Mouse (Mus musculus): Measurements from ENCODE around the gene Oaz1. TPM values are rescaled to one million over a fixed set of nuclear protein-coding genes. Genes with fewer than 3 reads are reported as not detected.
"Not testable (repeated sequence)": the region's sequence is repeated elsewhere in the genome, so short reads cannot be mapped to it uniquely, and the experiment has no call there.

Gene Oaz1
- total RNA-seq, 2 experiments from 2014 or later, result 484 to 486 TPM

- no peak for DNase-seq
These were observed 23.5 kb upstream of the Oaz1 start for GRCm38 (mm10) chr10:80802996-80803395.

DNA sequence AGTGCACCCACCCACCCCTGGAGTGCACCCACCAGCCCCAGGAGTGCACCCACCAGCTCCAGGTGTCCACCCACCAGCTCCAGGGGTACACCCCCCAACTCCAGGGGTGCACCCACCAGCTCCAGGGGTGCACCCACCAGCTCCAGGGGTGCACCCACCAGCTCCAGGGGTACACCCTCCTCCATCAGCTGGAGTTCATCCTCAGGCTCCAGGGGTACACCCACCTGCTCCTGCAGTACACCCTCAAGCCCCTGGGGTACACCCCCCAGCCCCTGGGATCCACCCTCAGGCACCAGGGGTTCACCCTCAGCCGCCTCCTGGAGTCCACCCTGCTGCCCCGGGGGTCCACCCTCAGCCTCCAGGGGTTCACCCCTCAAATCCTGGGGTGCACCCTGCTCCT lies 22.1 kb upstream of the Oaz1 start:
- no peak for DNase-seq

DNA sequence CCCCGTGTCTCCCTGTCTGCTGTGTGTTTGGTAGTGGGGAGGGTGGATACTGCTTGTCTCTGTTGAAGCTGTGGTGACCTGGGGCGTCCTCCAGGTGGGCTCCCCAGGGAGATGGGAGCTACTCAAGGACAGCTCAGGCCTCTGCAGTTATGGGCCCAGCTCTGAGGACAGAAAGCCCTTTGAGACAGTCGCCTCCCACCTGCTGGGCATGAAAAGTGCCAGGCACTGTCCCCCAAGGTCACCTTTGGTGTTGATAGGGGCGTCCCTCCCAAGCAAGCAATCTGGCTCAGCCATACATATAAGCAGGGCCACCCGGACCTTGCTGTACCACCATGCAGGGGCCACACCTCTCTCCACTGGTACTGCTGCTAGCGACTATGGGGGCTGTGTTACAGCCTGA lies 21.5 kb upstream of the Oaz1 start, which contains the start of gene Amh:
Gene Amh, plus strand, starts transcription at position 328 of the 400 bp plus-strand sequence.
- DNase-seq, result no peak

DNA sequence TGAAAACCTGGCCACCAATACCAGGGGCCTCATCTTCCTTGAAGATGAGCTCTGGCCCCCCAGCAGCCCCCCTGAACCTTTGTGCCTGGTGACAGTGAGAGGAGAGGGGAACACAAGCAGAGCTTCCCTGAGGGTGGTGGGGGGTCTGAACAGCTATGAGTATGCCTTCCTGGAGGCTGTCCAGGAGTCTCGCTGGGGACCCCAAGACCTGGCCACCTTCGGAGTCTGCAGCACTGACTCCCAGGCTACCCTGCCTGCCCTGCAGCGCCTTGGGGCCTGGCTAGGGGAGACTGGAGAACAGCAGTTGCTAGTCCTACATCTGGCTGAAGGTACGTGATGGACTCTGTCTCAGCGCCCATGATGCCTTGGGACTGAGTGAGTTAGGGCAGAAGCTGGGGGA lies 21.1 kb upstream of the Oaz1 start:
- no peak for DNase-seq

GRCm38 (mm10) chr10:80805925-80806324 lies 20.5 kb upstream of the Oaz1 start:
- DNase-seq, result peak; percentile 73 to 75

DNA sequence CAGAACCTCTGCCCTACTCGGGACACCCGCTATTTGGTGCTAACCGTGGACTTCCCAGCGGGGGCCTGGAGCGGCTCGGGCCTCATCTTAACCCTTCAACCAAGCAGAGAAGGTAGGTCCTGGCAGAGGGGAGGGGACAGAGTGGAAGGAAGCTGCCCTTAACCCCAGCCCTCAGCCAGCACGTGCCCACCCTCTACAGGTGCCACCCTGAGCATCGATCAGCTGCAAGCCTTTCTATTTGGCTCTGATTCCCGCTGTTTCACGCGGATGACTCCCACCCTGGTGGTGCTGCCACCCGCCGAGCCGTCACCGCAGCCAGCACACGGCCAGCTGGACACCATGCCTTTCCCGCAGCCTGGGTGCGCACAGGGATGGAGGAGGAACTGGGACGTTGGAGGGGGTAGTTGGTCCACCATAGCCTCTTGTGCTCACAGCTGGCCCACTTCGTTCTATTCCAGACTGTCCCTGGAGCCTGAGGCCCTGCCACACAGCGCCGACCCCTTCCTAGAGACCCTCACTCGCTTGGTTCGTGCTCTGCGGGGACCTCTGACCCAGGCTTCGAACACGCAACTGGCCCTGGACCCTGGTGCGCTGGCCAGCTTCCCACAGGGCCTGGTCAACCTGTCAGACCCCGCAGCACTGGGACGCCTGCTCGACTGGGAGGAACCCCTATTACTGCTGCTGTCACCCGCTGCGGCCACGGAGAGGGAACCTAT lies 20.0 kb upstream of the Oaz1 start:
- DNase-seq, result no peak

GRCm38 (mm10) chr10:80807057-80807627 lies 19.3 kb upstream of the Oaz1 start:
- DNase-seq, result peak; percentile 87 to 89

DNA sequence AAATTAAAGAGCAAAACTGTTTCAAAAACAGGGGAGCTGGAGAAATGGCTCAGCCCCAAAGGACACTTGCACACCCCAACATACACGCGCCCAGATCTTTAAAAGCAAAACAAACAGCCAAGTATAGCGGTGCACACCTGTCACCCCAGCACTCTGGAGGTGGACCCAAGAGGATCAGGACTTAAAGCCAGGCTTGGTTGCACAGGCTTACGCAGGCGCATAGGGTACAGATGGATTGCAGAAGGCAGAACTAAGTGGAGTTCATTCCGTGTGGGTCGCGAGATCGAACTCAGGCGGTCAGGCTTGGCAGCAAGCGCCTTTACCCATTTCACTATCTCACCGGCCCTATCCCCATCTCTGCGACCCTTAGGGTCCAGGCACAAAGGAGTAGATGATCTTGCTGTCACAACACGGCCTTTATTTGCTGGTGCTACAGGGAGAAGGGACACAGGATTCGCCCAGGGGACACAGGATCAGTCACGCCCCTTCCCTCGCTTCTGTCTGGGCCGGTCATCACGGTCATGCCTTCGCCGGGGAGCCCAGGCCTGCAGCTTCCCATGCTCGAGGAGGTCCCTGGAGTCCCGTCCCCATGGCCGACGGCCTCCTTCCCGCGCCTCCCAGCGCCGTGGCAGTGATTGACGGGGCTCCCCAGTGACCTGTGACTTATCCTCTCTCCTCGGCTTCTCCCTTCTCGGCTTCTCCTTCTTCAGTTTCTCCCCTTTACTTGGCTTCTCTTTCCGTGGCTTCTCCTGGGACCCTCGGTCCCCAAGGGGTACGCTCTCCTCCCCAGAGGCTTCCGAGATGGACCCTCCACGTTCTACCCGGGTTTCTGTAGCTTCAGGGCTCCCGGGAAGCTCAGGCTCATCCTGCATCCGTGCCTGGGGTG lies 18.1 kb upstream of the Oaz1 start:
- DNase-seq, result peak in 1 of 2 experiments; percentile 34

- DNase-seq, result peak in 1 of 2 experiments; percentile 21
These were observed 17.3 kb upstream of the Oaz1 start for GRCm38 (mm10) chr10:80808985-80809632.

- no peak for DNase-seq
These were observed 16.4 kb upstream of the Oaz1 start for GRCm38 (mm10) chr10:80810084-80810483.

- DNase-seq, result no peak
These were observed 13.9 kb upstream of the Oaz1 start for GRCm38 (mm10) chr10:80812391-80813041.

- no peak for DNase-seq
These were observed 13.1 kb upstream of the Oaz1 start, which contains the start of gene Jsrp1 for GRCm38 (mm10) chr10:80813366-80813765. Gene Jsrp1, minus strand, starts transcription at chr10:80813498.

DNA sequence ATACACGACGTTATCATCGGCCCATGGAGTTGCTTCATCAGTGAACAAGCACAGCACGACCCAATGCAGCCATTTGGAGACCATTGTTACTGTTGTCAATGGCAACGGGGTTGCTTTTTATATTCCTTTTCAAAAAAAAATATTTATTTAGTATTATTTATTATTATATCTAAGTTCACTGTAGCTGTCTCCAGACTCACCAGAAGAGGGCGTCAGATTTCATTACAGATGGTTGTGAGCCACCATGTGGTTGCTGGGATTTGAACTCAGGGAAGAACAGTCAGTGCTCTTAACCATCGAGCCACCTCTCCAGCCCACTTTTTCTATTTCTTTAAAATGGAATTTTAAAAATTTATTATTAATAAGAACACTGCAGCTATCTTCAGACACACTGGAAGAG lies 11.7 kb upstream of the Oaz1 start:
- DNase-seq, result no peak

DNA sequence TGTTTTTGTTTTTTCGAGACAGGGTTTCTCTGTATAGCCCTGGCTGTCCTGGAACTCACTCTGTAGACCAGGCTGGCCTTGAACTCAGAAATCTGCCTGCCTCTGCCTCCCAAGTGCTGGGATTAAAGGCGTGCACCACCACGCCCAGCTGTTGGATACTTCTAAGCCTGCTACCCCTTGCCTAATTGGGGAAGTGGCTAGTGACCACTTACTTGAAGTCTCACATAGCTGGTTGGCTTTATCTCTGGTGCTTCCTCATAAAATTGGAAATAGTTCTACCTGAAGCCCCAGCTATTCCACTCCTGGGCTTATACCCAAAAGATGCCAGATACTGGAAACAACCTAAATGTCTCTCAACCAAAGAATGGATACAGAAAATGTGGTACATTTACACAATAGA lies 10.2 kb upstream of the Oaz1 start:
- DNase-seq, result not testable (repeated sequence)

- DNase-seq, result no peak
These were observed 9.3 kb upstream of the Oaz1 start for GRCm38 (mm10) chr10:80817164-80817563.

GRCm38 (mm10) chr10:80817955-80818354 lies 8.5 kb upstream of the Oaz1 start:
- not testable (repeated sequence) for DNase-seq

DNA sequence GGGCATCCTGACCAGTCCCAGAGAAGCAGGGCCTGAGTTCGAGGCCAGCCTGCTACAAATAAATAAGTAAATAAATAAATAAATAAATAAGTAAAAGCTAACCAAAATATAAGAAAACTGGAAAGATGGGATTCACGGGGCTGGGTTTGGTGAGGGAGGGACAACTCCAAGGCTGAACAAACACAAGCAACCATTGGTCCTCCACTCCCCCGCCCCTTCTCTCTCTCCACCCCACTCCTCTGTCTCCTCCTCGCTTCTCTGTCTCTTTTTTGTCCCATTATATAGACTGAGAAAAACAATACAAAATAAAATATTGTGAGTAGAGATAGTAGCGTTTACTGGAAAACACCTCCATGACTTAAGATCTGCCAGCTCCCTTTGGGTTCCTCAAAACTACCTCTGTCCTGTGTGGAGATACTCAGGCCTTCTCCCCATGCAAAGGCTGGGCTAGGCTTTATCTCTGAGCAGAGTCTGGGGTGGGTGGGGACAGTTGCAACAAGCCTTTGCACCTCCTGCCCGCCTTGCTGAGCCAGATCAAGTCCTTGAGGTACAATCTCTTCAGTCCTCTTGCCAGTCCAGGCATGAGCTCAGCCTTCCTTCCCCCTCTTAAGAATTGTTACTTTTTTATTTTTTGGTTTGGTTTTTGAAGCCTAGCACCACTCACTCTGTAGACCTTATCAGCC lies 7.7 kb upstream of the Oaz1 start:
- no peak for DNase-seq

DNA sequence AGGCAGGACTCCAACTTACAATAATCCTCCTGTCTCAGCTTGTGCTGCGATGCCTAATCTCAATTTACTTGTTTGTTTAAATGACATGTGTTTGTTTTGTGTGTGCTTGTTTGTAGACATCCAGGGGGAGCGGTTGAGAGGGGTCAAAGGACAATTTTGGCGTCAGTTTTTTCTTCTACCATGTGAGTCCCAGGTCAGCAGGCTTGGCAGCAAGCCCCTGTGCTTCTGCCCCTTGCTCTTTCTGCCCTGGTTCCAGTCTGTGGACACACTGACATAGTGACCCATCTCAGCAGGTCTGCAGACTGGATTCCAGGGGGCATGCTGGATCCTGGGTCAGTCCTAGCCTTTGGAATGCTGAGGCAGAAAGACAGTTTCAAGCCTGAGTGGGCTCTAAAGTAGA lies 7.0 kb upstream of the Oaz1 start:
- no peak for DNase-seq

GRCm38 (mm10) chr10:80821991-80822390 lies 4.5 kb upstream of the Oaz1 start:
- DNase-seq, result no peak

DNA sequence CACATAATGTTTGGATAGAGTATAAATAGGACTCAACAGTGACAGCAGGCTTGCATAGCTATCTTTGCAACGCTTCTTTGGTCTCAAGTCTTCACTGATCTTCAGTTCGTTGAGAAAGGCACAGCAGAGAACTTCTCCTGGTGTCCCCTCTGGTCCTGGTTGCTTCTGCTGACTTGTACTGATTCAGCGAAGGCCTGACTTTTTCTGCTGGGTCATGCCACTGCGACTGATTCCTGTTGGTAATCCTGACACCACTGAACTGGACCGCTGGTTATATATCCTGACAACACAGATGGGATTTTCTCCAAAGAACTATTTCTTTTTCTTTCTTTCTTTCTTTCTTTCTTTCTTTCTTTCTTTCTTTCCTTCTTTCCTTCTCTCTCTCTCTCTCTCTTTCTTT lies 3.9 kb upstream of the Oaz1 start:
- no peak for DNase-seq

GRCm38 (mm10) chr10:80823316-80823715 lies 3.1 kb upstream of the Oaz1 start:
- DNase-seq, result no peak
